Mouse (Mus musculus) limb, embryonic 14.5 days (tissue): ENCODE results near the gene Syt12. TPM values are rescaled to one million over a fixed set of nuclear protein-coding genes. Genes with fewer than 3 reads are reported as not detected.
A peak's percentile ranks its signal among the peaks of the same experiment; 100 is the strongest.

Experiments used
- ATAC-seq: fragments of 200-750 bp; cut with Nextera tagmentation; 2 replicates; pipeline ENCODE4 v1.8.0; 2017; ENCODE audit warnings: low read depth, moderate number of reproducible peaks, moderate TSS enrichment; ENCODE audit not compliant: low FRiP score
- DNase-seq: peaks from one replicate; pipeline ENCODE4 v3.0.0-alpha.2; 2015; ENCODE audit warnings: low spot score
- H3K27ac ChIP-seq: fragments of 300-500 bp; sonication (generic); replicated peaks from 2 replicates; pipeline ENCODE4 v1.5.1; 2014; ENCODE audit warnings: low read depth, mild to moderate bottlenecking, low read length, moderate library complexity, mixed read lengths
- H3K27me3 ChIP-seq: fragments of 300-500 bp; sonication (generic); 2 replicates; pipeline ENCODE4 v1.6.1; 2014; ENCODE audit warnings: low read length, mixed read lengths; ENCODE audit not compliant: control insufficient read depth, insufficient read depth
- H3K36me3 ChIP-seq: fragments of 300-500 bp; sonication (generic); 2 replicates; pipeline ENCODE4 v1.6.1; 2014; ENCODE audit warnings: mild to moderate bottlenecking, low read length, moderate library complexity, mixed read lengths; ENCODE audit not compliant: control insufficient read depth, insufficient read depth
- H3K4me1 ChIP-seq: fragments of 300-500 bp; sonication (generic); 2 replicates; pipeline ENCODE4 v1.6.1; 2014; ENCODE audit warnings: antibody characterized with exemption, low read length, mixed read lengths; ENCODE audit not compliant: control insufficient read depth, insufficient read depth
- H3K4me2 ChIP-seq: fragments of 300-500 bp; sonication (generic); replicated peaks from 2 replicates; pipeline ENCODE4 v1.6.1; 2014; ENCODE audit warnings: low read depth, mild to moderate bottlenecking, low read length, moderate library complexity; ENCODE audit not compliant: severe bottlenecking
- H3K4me3 ChIP-seq: fragments of 300-500 bp; sonication (generic); replicated peaks from 2 replicates; pipeline ENCODE4 v1.5.1; 2014; ENCODE audit warnings: low read length
- H3K9ac ChIP-seq: fragments of 300-500 bp; sonication (generic); 2 replicates; pipeline ENCODE4 v1.6.1; 2014; ENCODE audit warnings: mild to moderate bottlenecking, low read depth, low read length, moderate library complexity; ENCODE audit not compliant: severe bottlenecking
- H3K9me3 ChIP-seq: fragments of 300-500 bp; sonication (generic); 2 replicates; pipeline ENCODE4 v1.6.1; 2016; ENCODE audit warnings: low read length; ENCODE audit not compliant: control insufficient read depth
- POLR2A ChIP-seq: fragments of 200-500 bp; IDR thresholded peaks from 2 replicates; pipeline ENCODE4 v1.8.0; 2012; ENCODE audit warnings: inconsistent platforms, mild to moderate bottlenecking, moderate library complexity, borderline replicate concordance; ENCODE audit not compliant: insufficient read depth, insufficient read length; ENCODE audit errors: extremely low read depth
- WGBS: fragments of 180-500 bp; shearing (Covaris S2); extraction: QIAGEN DNeasy Blood & Tissue Kit; methylation state at CpG from one replicate; pipeline ENCODE4 v1.1.7; 2014; 5-methylcytosine and 5-hydroxymethylcytosine counted together
- polyA plus RNA-seq, 2 experiments: library from polyadenylated mRNA; depleted of rRNA in 1 of 2; stranded (reverse) in 1 of 2; unstranded in 1 of 2; fragments of >200 nt; fragmentation: Nextera tagmentation in 1 of 2; extraction: Ambion mirVana in 1 of 2; gene quantifications; 2 replicates each; pipeline versions ENCODE4 v1.2.1 to v1.2.3; 2012 to 2014

The Syt12 gene
- polyA plus RNA-seq, 2 experiments = 0.21 to 0.41 TPM

- peaks cover 25% of the 10 kb centered on the region for H3K4me1 ChIP-seq
- TF ChIP-seq POLR2A = 0 out of 2 replicates have a peak, but pooled peaks have one; percentile 14
- H3K9ac ChIP-seq = peak within 1 kb of the TSS; percentile 82
- no peaks in the 10 kb centered on the region for H3K9me3 ChIP-seq
- H3K4me2 ChIP-seq = peak within 1 kb of the TSS; percentile 80
- DNase-seq (no peak), ATAC-seq (peak; percentile 69)
- H3K4me3 ChIP-seq = peak within 1 kb of the TSS; percentile 82
- H3K27ac ChIP-seq = peak within 1 kb of the TSS; percentile 43; the same call in 1 of the 2 replicates
- H3K36me3 ChIP-seq = no peaks in the 10 kb centered on the region
- H3K27me3 ChIP-seq = no peaks in the 10 kb centered on the region
- WGBS = 1% methylated on average over 45 of the region's 51 CpGs
These were observed 38.0 kb downstream of the Syt12 start, which contains the start of gene Rhod for GRCm38 (mm10) chr19:4439161-4439801. Rhod (minus strand) TSS chr19:4439432.

DNA sequence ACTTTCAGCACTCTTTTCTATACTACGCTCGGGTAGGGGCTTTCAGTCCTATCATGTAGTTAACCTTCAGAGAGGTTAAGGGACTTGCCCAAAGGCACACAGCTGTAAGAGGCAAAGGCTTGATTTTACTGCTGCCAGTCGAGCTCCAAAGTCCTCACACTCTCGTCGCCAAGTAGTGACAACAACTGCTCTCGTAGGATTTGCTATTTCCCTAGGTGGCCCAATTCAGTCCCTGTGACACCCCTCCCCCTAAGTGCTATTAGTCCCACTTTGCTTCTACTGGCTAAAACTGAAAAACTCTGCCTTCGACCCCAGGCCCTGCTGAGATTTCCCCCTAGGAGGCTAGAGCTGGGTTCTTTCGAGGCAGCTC lies 38.5 kb downstream of the Syt12 start:
- Histone ChIP-seq H3K9me3 (no peaks in the 10 kb centered on the region), H3K27ac (peak overlapping the region; percentile 43; the same call in 1 of the 2 replicates), H3K4me1 (peaks cover 25% of the 10 kb centered on the region), H3K36me3 (no peaks in the 10 kb centered on the region), H3K27me3 (no peaks in the 10 kb centered on the region), H3K4me3 (peak overlapping the region; percentile 82), H3K4me2 (peak overlapping the region; percentile 80), H3K9ac (peak overlapping the region; percentile 82)
- TF ChIP-seq POLR2A = no peak
- WGBS = 4% methylated on average over 8 of the region's 8 CpGs
- DNase-seq (no peak), ATAC-seq (no peak)

DNA sequence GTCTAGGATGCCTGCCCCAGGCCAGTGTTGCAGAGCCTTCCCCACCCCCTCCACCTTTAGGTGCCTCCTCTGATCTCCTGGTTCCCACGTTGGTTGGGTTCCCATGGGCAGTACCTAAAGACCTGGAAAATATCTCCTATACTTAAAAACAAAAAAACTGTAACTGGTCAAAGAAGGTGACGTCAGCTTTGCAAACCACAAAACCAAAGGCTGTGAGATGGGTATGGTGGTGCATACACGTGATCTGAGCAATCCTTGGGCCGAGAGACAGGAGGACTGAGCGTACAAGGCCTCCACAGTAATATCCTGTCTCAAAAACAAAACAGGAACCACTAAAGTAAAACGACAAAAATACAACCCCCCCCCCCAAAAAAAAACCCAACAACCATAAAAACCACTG lies 39.4 kb downstream of the Syt12 start:
- no peaks in the 10 kb centered on the region for H3K27me3 ChIP-seq
- peak overlapping the region; percentile 80 for H3K4me2 ChIP-seq
- no peak overlapping the region for H3K9ac ChIP-seq
- DNase-seq (no peak), ATAC-seq (no peak)
- peaks cover 25% of the 10 kb centered on the region for H3K4me1 ChIP-seq
- H3K36me3 ChIP-seq = no peaks in the 10 kb centered on the region
- 74% methylated on average over 6 of the region's 6 CpGs for WGBS
- H3K27ac ChIP-seq = no peak overlapping the region
- no peak for TF ChIP-seq POLR2A
- no peaks in the 10 kb centered on the region for H3K9me3 ChIP-seq
- H3K4me3 ChIP-seq = no peak overlapping the region

DNA sequence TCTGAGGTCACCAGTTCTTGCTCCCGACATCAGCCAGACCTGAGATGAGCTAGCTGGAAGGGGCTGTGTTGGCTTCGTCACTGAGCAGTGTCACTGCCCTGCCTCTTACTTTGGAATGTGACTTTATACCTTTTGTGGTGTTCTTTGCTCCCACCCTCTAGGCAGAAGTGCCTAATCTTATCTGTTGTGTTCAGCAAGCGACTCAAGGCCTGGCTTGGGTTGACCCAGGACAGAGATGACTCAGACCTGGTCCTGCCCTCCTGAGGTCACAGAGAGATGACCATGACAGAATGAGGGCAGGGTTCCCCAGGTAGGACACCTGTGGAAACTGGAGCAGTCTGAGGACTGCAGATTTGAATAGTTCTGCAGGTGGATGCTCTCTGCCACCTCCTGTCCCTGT lies 41.0 kb downstream of the Syt12 start:
- H3K27me3 ChIP-seq = no peaks in the 10 kb centered on the region
- no peak overlapping the region for H3K4me3 ChIP-seq
- ATAC-seq (no peak), DNase-seq (no peak)
- H3K4me2 ChIP-seq = no peak overlapping the region
- 95% methylated on average over 3 of the region's 3 CpGs for WGBS
- TF ChIP-seq POLR2A = no peak
- peaks cover 18% of the 10 kb centered on the region for H3K4me1 ChIP-seq
- H3K27ac ChIP-seq = no peak overlapping the region
- no peak overlapping the region for H3K9ac ChIP-seq
- H3K9me3 ChIP-seq = no peaks in the 10 kb centered on the region
- peaks cover 12% of the 10 kb centered on the region for H3K36me3 ChIP-seq

- H3K4me2 ChIP-seq = no peak overlapping the region
- no peak for ATAC-seq
These were observed 42.2 kb downstream of the Syt12 start for GRCm38 (mm10) chr19:4434999-4435398.

More at GRCm38 (mm10) chr19:4434999-4435398, 42.2 kb downstream of the Syt12 start:
- Histone ChIP-seq H3K4me1 (peaks cover 15% of the 10 kb centered on the region), H3K36me3 (peaks cover 23% of the 10 kb centered on the region), H3K9me3 (no peaks in the 10 kb centered on the region), H3K27ac (no peak overlapping the region), H3K9ac (no peak overlapping the region), H3K4me3 (no peak overlapping the region), H3K27me3 (no peaks in the 10 kb centered on the region)
- 90% methylated on average over 1 of the region's 1 CpGs for WGBS
- DNase-seq = no peak
- no peak for TF ChIP-seq POLR2A
